Mouse (Mus musculus) hindbrain, embryonic 14.5 days (tissue): Measurements from ENCODE around the gene Utp4. TPM values are rescaled to one million over a fixed set of nuclear protein-coding genes. Genes with fewer than 3 reads are reported as not detected.
"Not testable (repeated sequence)": the region's sequence is repeated elsewhere in the genome, so short reads cannot be mapped to it uniquely, and the experiment has no call there.

Experiments used
- ATAC-seq: fragments of 200-750 bp; cut with Nextera tagmentation; 2 replicates; pipeline ENCODE4 v1.8.0; 2017; ENCODE audit warnings: moderate number of reproducible peaks, mild to moderate bottlenecking, moderate TSS enrichment, moderate library complexity; ENCODE audit not compliant: low FRiP score
- DNase-seq: peaks from one replicate; pipeline ENCODE4 v3.0.0-alpha.2; 2015; ENCODE audit warnings: low spot score
- H3K27ac ChIP-seq: fragments of 300-500 bp; sonication (generic); 2 replicates; pipeline ENCODE4 v1.5.1; 2014; ENCODE audit warnings: mild to moderate bottlenecking, moderate library complexity
- H3K27me3 ChIP-seq: fragments of 300-500 bp; sonication (generic); 2 replicates; pipeline ENCODE4 v1.6.1; 2014; ENCODE audit warnings: mild to moderate bottlenecking, low read length, mixed read lengths; ENCODE audit not compliant: control insufficient read depth, insufficient read depth
- H3K36me3 ChIP-seq: fragments of 300-500 bp; sonication (generic); replicated peaks from 2 replicates; pipeline ENCODE4 v1.6.1; 2014; ENCODE audit not compliant: control insufficient read depth, insufficient read depth
- H3K4me1 ChIP-seq: fragments of 300-500 bp; sonication (generic); replicated peaks from 2 replicates; pipeline ENCODE4 v1.6.1; 2014; ENCODE audit warnings: antibody characterized with exemption, low read length, mixed read lengths; ENCODE audit not compliant: control insufficient read depth, insufficient read depth
- H3K4me2 ChIP-seq: fragments of 300-500 bp; sonication (generic); replicated peaks from 2 replicates; pipeline ENCODE4 v1.6.1; 2014; ENCODE audit warnings: mild to moderate bottlenecking, moderate library complexity
- H3K4me3 ChIP-seq: fragments of 300-500 bp; sonication (generic); replicated peaks from 2 replicates; pipeline ENCODE4 v1.5.1; 2014; ENCODE audit warnings: mild to moderate bottlenecking, low read length
- H3K9ac ChIP-seq: fragments of 300-500 bp; sonication (generic); 2 replicates; pipeline ENCODE4 v1.6.1; 2014
- H3K9me3 ChIP-seq: fragments of 300-500 bp; sonication (generic); 2 replicates; pipeline ENCODE4 v1.6.1; 2016; ENCODE audit warnings: low read length; ENCODE audit not compliant: control insufficient read depth
- WGBS: fragments of 180-500 bp; shearing (Covaris S2); extraction: QIAGEN DNeasy Blood & Tissue Kit; methylation state at CpG from one replicate; pipeline ENCODE4 v1.1.7; 2014; 5-methylcytosine and 5-hydroxymethylcytosine counted together
- polyA plus RNA-seq: library from polyadenylated mRNA; unstranded; fragments of >200 nt; fragmentation: Nextera tagmentation; extraction: Ambion mirVana; gene quantifications from 2 replicates; pipeline ENCODE4 v1.2.1, GENCODE M21; 2014

Utp4 gene
- polyA plus RNA-seq, 1 experiment from 2014 or later, result 39.6 TPM

GRCm38 (mm10) chr8:106924057-106924456 is 30.6 kb downstream of the Utp4 start:
- H3K9ac ChIP-seq, result no peak overlapping the region
- H3K9me3 ChIP-seq, result no peaks in the 10 kb centered on the region
- H3K4me2 ChIP-seq, result no peak overlapping the region
- no peaks in the 10 kb centered on the region for H3K27me3 ChIP-seq
- no peak for DNase-seq
- H3K36me3 ChIP-seq, result peaks cover 42% of the 10 kb centered on the region
- WGBS, result 90% methylated on average over 4 of the region's 4 CpGs
- H3K27ac ChIP-seq, result no peak overlapping the region
- no peak for ATAC-seq
- H3K4me1 ChIP-seq, result no peaks in the 10 kb centered on the region
- no peak overlapping the region for H3K4me3 ChIP-seq

GRCm38 (mm10) chr8:106924904-106925349 is 31.5 kb downstream of the Utp4 start:
- Histone ChIP-seq H3K36me3 (peaks cover 33% of the 10 kb centered on the region), H3K4me1 (no peaks in the 10 kb centered on the region), H3K9ac (no peak overlapping the region), H3K9me3 (no peaks in the 10 kb centered on the region), H3K27me3 (no peaks in the 10 kb centered on the region), H3K4me2 (no peak overlapping the region), H3K27ac (no peak overlapping the region), H3K4me3 (no peak overlapping the region)
- WGBS, result 86% methylated on average over 8 of the region's 8 CpGs
- ATAC-seq (no peak), DNase-seq (no peak)

- no peak overlapping the region for H3K4me3 ChIP-seq
- 90% methylated on average over 4 of the region's 4 CpGs for WGBS
- H3K4me1 ChIP-seq, result no peaks in the 10 kb centered on the region
- no peaks in the 10 kb centered on the region for H3K9me3 ChIP-seq
- DNase-seq (no peak), ATAC-seq (no peak)
- H3K9ac ChIP-seq, result no peak overlapping the region
- no peaks in the 10 kb centered on the region for H3K27me3 ChIP-seq
- peaks cover 28% of the 10 kb centered on the region for H3K36me3 ChIP-seq
- no peak overlapping the region for H3K27ac ChIP-seq
- no peak overlapping the region for H3K4me2 ChIP-seq
These were observed 32.0 kb downstream of the Utp4 start for GRCm38 (mm10) chr8:106925446-106925845.

GRCm38 (mm10) chr8:106927247-106927646 is 33.8 kb downstream of the Utp4 start:
- H3K27ac ChIP-seq, result no peak overlapping the region
- ATAC-seq, result no peak
- no peak overlapping the region for H3K9ac ChIP-seq
- 51% methylated on average over 4 of the region's 4 CpGs for WGBS
- H3K4me3 ChIP-seq, result no peak overlapping the region
- no peaks in the 10 kb centered on the region for H3K9me3 ChIP-seq
- no peak overlapping the region for H3K4me2 ChIP-seq
- H3K4me1 ChIP-seq, result peaks cover 1% of the 10 kb centered on the region
- peaks cover 14% of the 10 kb centered on the region; the same call in 1 of the 2 replicates for H3K36me3 ChIP-seq
- DNase-seq, result no peak
- H3K27me3 ChIP-seq, result 0 out of 2 replicates have a peak, but pooled peaks cover 6% of the 10 kb centered on the region

GRCm38 (mm10) chr8:106928182-106928581 is 34.7 kb downstream of the Utp4 start:
- H3K9ac ChIP-seq, H3K4me2 ChIP-seq, H3K9me3 ChIP-seq, ATAC-seq, H3K4me1 ChIP-seq, H3K36me3 ChIP-seq, H3K4me3 ChIP-seq, H3K27ac ChIP-seq, DNase-seq, H3K27me3 ChIP-seq: not testable (repeated sequence)
- WGBS, result 83% methylated on average over 10 of the region's 11 CpGs

GRCm38 (mm10) chr8:106929155-106929913 is 35.9 kb downstream of the Utp4 start:
- Histone ChIP-seq H3K4me1 (peaks cover 5% of the 10 kb centered on the region), H3K9me3 (no peaks in the 10 kb centered on the region), H3K27me3 (0 out of 2 replicates have a peak, but pooled peaks cover 13% of the 10 kb centered on the region), H3K9ac (no peak overlapping the region), H3K4me2 (no peak overlapping the region), H3K4me3 (no peak overlapping the region), H3K27ac (no peak overlapping the region), H3K36me3 (no peaks in the 10 kb centered on the region)
- DNase-seq (no peak), ATAC-seq (no peak)
- WGBS, result 67% methylated on average over 6 of the region's 6 CpGs

- Histone ChIP-seq H3K4me1 (peaks cover 5% of the 10 kb centered on the region), H3K4me3 (no peak overlapping the region), H3K9me3 (no peaks in the 10 kb centered on the region), H3K36me3 (no peaks in the 10 kb centered on the region), H3K9ac (no peak overlapping the region), H3K27me3 (0 out of 2 replicates have a peak, but pooled peaks cover 13% of the 10 kb centered on the region), H3K27ac (no peak overlapping the region), H3K4me2 (no peak overlapping the region)
- DNase-seq, result no peak
- 83% methylated on average over 5 of the region's 5 CpGs for WGBS
- ATAC-seq, result no peak
These were observed 36.5 kb downstream of the Utp4 start for GRCm38 (mm10) chr8:106929921-106930320.

- DNase-seq (peak; percentile 31), ATAC-seq (no peak)
- peak overlapping the region; percentile 45 for H3K4me2 ChIP-seq
- no peaks in the 10 kb centered on the region for H3K9me3 ChIP-seq
- no peaks in the 10 kb centered on the region for H3K36me3 ChIP-seq
- WGBS, result 17% methylated on average over 22 of the region's 22 CpGs
- H3K27me3 ChIP-seq, result 0 out of 2 replicates have a peak, but pooled peaks cover 13% of the 10 kb centered on the region
- peaks cover 12% of the 10 kb centered on the region for H3K4me1 ChIP-seq
- no peak overlapping the region for H3K27ac ChIP-seq
- H3K9ac ChIP-seq, result peak overlapping the region; percentile 4; the same call in 1 of the 2 replicates
- H3K4me3 ChIP-seq, result peak overlapping the region; percentile 10; the same call in 1 of the 2 replicates
These were observed 39.1 kb downstream of the Utp4 start for GRCm38 (mm10) chr8:106932376-106933065.

- Histone ChIP-seq H3K4me2 (no peak overlapping the region), H3K4me1 (peaks cover 18% of the 10 kb centered on the region), H3K27ac (no peak overlapping the region), H3K9me3 (no peaks in the 10 kb centered on the region), H3K27me3 (0 out of 2 replicates have a peak, but pooled peaks cover 13% of the 10 kb centered on the region), H3K4me3 (no peak overlapping the region), H3K9ac (no peak overlapping the region), H3K36me3 (no peaks in the 10 kb centered on the region)
- no peak for DNase-seq
- no peak for ATAC-seq
- WGBS, result 91% methylated on average over 4 of the region's 4 CpGs
These were observed 40.2 kb downstream of the Utp4 start for GRCm38 (mm10) chr8:106933506-106934143.
